Mouse (Mus musculus) ovary, postnatal 10 days (tissue): ENCODE results near the gene Glt6d1.
A peak's percentile ranks its signal among the peaks of the same experiment; 100 is the strongest.
"Not testable (repeated sequence)": the region's sequence is repeated elsewhere in the genome, so short reads cannot be mapped to it uniquely, and the experiment has no call there.

ENCODE experiments used
- DNase-seq: peaks from one replicate; pipeline ENCODE4 v3.0.0; 2022; ENCODE audit warnings: low spot score

Gene Glt6d1

DNA sequence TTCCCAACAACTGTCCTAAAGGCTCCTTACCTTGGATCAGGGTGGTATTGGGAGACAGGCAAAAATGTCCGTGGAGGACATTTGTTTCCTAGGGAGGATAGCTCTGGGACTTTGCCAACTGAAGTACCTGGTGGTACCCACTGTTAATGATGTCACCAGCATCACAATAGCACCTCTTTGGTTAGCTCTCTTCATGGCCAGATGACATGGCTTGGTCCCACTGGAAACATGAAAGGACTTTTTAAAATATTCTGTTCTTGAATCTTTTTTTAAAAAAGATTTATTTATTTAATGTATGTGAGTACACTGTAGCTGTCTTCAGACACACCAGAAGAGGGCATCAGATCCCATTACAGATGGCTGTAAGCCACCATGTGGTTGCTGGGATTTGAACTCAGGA lies at the start of gene Glt6d1:
Gene Glt6d1 (minus strand): TSS at position 101 of the 400 bp plus-strand sequence.
- DNase-seq = not testable (repeated sequence)

DNA sequence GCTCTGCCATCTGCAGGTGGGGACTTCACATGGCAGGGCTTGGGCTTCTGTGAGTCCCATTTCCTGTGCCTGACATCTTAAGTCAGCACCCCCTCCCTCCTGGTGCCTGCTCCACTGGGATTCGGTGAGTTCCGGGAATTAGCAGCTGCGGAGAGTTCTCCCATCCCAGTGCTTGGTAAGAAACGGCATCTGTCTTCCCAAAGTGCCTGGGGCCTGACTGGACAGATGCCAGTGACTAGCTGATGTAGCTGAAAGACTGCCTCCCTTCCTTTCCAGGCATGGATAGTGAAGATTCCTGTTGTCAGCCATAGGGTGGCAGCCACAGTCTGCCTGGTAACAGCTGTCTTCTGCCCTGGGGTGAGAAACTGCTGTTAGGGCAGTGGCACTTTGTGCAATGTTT lies 49.8 kb upstream of the Glt6d1 start:
- DNase-seq = no peak

DNA sequence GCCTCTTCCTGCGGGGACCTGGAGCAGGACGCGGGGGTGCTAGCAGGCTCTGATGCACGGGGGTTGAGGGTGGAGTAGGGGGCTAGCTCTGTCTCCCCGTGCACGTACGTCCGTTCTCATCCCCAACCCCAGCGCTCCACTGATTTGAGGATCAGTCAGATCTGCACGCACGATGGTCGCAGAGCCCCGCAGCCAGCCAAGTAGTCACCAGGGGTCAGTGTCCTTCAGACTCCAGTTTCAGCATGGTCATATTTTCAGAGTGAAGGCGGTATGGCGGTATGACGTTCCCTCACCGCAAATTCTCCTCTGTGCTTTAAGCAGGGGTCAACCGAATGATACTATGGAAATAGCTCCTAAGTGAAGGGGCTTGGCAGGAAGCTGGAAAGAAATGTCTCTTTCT lies 48.6 kb upstream of the Glt6d1 start:
- DNase-seq = no peak

DNA sequence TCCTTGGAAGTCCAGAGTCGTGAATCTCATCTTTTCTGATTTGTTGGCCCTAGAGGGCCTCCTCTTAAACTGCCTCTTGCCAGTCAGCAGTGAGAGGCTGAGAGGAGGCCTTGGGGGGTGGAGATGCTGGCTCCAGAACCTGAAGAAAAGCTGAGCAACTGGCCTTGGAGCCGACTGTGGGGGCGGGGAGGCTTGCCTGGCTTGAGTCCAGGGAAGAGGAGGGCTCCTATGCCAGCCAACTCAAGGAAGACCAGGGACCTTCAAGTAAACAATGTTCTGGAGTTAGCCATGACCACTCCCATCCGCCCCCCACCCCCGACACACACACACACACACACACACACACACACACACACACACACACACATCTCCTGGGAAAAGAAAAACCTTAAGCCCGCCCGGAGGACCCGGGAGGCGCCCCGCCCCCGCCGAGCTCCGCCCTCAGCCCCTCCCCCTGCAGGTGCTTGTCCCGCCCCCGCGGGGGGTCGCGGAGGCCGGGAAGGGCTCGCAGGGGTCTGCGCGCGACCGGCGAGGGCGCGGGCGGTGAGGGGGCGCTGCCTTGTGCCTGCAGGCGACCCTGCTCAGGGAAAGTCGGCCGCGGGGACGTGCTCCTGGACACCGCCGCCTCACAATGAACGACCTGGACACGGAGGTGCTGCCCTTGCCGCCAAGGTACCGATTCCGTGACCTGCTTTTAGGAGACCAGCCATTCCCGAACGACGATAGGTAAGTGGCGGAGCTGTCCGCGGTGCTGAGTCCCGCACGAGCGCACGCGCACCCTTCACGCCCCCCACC lies 47.9 kb upstream of the Glt6d1 start, which contains the start of gene Kcnt1:
Gene Kcnt1 (plus strand): TSS at position 398 of the 795 bp plus-strand sequence.
- DNase-seq = no peak

DNA sequence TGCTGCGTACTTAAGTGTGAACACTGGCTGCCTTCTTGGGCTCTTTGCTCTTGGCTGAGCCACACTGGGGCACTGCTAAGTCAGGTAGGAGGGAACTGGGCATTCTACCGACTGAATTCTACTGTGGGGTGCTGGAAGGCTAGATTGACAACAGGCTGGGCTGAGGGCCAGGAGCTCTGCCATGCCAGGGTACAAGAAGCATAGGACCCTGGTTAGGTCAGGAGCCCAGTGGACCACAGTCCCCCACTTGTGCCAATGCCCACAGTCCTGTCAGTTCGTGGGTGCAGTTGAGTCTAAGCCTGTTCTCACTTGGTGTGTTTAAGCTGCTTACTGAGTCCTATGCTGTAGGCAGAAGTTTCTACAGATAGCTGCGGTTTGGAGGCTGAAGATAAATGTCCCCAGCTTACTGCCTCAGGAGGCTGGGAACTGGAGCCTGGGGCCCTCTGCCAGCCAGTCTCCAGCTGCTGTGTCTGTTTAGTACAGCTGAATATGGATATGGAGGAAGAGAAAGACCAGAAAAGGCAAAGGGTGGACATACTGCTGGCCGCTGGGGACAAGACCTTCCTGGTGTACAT lies 47.1 kb upstream of the Glt6d1 start:
- DNase-seq = no peak

DNA sequence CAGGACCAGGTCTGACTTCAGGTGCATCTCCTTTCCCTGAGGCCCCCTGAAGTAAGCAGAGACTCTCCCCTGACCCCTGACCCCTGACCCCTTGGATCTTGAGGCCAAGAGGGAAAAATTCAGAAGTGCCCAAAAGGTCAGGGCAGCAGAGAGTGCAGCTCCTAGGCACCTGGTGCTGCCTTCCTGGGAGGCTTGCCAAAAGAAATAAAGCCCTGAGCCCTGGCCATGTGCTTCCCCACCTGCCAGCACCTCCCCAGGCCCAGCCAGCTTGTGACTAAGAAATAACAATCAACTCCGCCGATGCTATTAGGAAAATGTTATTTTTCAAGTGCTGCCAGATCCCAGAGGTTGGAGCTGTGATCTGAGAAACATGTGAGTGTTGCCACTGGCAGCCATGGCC lies 46.4 kb upstream of the Glt6d1 start:
- DNase-seq = no peak

DNA sequence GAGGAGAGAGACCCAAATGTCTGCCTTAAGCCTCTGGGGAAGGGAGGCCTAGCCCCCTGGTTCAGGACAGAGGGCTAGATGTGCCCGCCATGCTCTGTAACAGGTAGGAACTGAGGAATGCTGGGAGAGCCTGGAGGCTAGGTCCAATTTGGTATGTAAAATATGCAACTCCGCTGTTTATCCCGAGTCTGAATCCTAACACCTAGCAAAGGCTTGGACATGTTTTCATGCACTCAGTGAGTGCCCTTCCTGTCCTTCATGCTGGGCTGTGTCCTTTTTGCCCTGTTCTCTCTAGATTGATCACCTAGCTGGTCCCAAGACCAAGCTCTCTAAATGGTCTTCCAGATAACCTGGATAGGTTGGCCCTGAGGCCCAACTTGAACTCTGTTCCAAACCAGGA lies 44.2 kb upstream of the Glt6d1 start:
- no peak for DNase-seq

DNA sequence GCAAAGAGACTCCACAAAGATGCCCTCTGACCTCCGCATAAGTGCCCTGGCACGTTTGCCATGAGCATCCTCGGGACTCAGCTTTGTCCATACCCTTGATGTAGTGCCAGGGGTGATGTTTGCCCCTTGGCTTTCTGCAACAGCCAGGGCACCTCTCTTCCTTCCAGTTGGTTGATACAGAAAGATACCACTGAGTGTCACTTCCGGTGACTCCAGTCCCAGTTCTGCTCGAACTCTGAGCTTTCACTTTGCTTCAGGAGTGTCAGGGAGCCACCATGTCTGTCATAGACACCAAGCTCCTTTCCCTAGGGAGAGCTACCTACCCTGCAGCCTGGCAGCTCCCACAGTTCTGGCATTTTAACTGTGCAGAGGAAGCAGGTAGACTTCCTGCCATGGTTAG lies 38.4 kb upstream of the Glt6d1 start:
- no peak for DNase-seq

DNA sequence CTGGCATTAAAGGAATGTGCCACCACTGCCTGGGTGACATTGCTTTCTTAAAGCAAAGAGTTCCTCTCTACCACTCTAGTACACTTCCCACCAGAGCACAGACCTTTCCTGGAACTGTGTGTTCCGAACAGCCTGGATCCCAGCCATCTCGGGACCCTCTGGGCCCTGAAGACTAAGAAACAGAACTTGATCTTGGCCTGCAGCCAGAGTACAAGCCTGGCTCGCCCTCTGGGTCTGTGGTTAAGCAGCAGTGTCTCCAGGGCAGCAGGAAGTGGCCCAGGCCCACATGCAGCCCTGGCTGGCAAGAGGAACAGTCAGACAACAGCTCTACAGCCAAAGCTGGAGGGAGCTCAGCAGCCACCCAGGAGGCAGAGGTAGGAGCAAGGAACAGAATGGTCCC lies 37.0 kb upstream of the Glt6d1 start:
- DNase-seq = no peak

DNA sequence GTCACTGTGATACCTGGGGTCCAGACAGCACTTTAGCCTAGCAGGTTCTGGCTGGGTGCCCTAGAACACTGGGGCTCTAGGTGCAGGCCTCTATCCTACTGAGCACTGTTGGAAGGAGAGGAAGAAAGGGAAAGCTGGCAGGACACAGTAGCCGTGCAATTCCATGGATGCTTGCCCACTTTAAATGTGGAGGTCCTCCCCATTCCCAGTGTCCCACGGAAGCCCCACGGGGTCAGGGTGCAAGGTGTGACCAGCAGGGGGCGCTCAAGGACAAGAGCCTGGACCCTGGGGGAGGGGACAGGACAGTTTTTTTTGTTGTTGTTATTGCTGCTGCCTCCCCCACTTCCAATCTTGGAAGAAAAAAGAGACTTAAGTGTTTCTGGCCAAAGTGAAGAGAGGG lies 34.7 kb upstream of the Glt6d1 start:
- DNase-seq = no peak

DNA sequence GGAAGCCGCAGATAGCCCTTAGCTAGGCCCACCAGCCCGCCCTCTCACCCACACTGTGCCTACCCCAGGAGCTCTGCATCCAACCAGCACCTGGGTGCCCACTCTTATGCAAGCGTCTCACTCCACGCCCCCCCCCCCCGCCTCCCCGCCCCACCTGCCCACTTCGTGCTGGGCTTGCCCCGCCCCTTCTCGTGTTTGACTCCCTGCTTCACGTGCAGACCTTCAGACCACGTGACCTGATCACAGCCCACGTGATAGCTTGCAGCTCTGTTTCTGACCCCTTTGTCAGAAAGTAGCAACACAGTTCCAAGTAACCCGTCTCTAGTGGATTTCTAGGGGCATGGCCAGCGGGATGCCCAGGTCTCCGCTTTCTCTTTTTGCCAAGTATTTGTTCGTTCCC lies 31.6 kb upstream of the Glt6d1 start, which contains the start of gene Sohlh1:
Gene Sohlh1 (minus strand): TSS at position 23 of the 400 bp plus-strand sequence.
- no peak for DNase-seq

DNA sequence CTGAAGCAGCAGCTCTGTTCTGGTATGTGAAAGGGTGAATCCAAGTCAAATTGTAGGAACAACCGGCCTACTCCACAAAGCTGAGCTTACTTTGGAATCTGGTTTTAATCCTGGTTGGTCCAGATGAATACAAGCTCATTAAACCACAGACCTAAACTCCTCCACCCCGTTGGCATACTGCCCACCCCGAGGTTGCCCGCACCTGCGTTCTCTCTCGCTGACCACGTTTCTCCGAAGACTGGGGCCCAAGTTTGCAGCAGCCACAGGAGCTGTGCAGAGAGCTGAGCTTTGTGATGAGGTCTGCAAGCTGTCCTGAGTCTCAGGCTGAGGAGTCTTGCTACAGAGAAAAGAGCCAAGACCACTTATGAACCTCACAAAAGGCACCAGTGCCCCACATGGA lies 30.9 kb upstream of the Glt6d1 start:
- no peak for DNase-seq

DNA sequence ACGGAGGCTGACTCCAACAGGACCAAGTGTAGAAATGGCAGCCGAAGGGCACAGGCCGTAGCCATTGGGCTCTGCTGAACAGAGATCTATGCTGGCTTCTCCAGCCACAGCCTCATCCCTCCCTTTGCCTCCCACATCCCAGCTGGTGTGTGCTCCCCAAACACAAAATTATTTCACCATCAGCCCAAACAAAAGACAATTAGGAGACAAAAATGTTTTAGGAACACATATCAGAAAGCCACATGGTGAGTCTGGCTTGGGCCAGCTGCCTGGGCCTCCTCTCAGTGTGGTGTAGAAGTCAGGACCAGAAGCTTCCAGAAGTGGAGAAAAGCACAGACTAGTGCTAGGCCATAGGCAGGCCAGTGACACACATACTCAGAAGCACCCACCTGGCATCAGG lies 28.4 kb upstream of the Glt6d1 start:
- DNase-seq = no peak

DNA sequence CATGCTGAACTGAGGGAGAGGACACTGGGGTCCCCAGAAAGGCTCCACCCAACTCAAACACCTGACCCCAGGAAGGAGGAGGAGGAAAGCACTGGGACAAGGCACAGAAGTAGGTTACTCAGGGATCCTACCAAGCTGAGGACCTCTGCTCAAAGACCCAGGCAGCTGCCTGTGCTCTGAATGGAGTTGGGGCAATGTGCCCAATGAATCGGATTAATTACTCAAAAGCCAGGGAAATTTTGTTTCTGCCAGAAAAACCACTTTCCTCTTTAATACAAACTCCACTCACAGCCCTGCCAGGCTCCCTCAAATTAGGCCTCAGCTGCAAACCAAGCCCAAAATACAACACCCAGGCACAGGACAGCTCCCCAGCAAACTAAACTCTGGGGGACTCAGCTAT lies 27.1 kb upstream of the Glt6d1 start:
- DNase-seq = no peak

DNA sequence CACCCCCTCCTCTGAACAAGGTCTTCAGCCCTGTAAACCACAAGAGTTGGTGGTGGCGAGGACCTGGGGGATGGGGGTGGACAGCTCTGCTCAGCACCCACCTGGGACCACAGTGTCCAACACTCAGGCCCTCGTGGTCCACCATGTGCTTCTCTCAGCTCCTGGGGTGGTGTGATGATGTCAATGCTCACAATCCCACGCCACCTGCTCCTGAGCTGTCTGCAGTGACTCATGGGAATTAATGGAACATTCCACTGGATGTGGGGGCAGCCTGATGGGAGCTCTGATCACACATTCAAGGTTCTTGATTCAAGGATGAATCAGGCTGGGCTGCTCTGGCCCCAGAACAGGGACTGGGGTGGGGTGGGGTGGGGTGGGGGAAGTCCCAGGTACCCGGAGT lies 26.5 kb upstream of the Glt6d1 start:
- no peak for DNase-seq

DNA sequence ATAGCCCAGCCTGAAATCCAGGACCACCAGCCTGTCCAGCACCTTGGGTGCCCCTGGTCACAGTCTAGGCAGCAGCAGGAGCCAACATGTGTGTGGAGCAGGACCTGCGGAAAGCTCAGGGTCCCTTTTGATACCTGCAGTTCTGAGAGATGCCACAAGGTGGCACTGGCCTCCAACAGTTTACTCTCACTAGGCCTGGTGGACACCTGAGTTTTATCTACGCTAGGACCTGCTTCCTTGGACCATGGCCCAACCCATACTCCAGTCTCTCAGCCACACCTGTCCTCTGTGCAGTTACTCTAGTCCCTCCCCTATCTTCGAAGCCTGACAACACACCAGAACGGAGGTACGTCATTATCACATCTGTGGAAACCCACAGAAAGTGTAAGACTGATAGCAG lies 20.6 kb upstream of the Glt6d1 start:
- peak; percentile 56 for DNase-seq

DNA sequence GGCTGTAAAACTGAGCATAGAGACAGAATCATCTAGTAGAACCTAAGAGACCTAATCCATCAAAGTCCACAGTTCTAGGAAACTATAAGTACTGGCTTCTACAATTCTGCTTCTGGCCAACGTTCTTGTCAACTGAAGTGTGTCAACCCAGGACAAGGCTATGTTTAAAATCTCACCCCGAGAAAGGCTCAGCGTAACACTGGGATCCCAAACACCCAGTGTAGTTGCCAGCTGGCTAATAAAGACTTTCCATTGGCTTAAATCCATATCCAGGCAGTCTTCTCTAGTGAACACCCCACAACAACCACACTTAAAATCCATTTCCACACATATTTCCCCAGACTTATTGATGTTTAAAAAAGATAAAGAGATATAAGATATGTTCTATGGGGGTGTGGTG lies 15.1 kb upstream of the Glt6d1 start:
- no peak for DNase-seq

DNA sequence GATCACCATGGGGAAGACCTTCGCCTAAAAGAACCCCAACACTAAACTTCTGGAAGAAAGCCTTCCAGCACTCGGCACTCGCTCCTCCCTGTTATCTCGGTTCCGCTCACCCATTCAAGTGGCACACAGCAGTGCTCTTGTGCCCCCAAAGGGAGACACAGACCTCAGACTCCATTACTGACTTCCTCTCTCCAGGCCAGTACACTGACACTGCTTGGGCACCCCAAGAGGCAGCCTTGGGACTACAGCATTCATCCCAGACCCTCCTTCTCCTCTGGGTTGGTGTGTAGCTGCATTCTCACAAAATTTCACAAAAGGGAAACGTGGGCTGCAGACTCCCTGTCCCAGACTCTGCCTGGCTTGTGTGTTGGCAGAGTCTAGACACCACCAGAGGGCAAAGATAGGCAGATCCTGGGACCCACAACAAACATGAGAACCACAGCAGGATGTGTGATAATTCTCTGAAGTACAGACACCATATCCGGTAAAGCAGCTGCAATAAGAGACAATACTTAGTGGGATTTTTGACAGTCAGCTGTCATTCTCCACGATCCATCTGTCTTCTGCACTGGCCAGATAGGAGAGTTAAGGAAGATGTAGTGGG lies 12.8 kb upstream of the Glt6d1 start:
- DNase-seq = no peak

DNA sequence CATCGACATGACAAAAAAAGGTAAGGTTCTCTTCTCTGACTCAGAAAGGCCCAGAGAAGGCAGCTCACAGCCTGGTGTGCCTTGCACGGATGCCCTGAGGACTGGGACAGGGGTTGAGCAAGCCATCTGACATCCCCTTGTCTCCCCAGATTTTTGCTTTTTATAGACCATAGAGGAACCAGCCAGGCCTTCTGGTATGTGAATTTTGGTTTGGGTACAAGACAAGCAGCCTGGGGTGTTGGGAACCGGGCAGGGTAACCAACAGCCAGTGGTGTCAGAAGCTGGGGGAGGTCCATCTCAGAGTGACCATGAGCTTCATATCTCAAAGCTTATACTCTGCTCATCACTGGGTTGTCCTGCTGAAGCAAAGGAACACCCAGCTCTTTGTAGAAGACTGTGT lies 9.1 kb upstream of the Glt6d1 start:
- no peak for DNase-seq

DNA sequence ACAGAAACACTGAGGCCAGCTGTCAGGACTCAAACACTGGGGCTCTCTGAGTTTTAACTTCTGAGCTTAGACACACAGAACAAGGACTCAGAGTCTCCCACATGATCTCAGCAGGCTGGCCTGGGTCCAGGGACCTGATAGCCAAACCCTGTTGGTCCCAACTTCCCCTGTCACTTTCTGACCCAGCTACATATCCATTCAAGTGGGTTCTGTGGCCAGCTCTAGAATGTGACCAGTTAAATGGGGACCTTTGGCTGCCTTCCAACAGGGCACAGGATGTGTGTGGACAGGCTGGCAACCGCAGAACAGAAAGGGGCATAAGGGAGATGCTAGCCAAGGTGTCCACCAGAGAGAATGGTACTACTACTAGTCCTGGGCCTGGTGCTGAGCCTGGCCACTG lies 7.2 kb upstream of the Glt6d1 start, which contains the start of gene Lcn9:
Gene Lcn9 (plus strand): TSS at position 348 of the 400 bp plus-strand sequence.
- DNase-seq = no peak

DNA sequence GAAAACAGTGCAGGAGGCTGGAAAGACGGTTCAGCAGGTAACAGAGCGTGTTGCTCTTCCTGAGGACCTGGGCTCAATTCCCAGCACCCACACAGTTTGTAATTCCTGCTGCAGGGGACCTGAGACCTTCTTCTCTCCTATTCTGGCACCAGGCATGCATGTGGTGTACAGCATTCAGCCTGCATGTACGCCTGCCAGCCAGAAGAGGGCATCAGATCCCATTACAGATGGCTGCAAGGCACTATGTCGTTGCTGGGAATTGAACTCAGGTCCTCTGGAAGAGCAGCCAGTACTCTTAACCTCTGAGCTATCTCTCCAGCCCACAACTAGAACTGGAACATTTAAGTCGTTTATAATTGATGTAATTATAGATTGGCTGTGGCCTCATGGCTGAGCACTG lies 2.3 kb downstream of the Glt6d1 start:
- DNase-seq = no peak

DNA sequence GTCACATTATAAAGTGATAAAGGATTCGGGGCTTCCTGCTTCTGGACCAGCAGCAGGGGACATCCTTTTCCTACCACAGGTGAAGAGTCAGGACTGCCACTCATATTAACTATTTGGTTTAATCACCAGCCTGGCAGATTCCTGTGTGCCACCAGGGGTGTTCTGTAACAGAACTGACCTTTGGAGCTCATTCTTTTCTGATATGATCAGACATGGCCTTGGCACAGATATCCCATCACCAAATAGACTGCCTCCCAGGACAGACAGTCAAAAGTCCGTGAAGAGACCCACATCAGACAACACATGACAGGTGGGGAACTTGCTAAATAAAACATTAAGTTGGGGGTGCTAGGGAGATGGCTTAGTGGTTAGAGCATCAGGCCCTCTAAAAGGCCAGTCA lies 3.9 kb downstream of the Glt6d1 start:
- DNase-seq = no peak

DNA sequence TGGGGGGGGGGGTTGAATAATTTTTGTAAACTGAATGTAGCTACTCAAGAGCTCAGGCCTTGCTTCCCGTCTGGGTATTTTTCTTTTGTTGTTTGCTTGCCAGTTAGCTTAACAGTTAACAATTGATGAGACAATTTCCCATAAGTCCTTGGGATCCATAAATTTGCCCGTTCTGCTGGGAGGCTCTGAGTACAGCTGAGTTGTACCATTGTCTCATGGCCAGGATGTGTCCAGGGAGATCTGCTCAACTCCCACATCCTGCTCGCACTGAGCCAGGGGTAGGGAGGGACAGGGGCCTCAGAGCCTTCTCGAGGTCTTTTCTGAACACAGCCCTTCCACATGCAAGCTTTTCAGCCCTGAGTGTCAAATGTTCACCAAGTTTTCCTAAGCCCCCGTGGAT lies 17.6 kb downstream of the Glt6d1 start:
- DNase-seq = no peak
